Mouse (Mus musculus) liver, embryonic 16.5 days (tissue): ENCODE results near the gene Tspan3. TPM values are rescaled to one million over a fixed set of nuclear protein-coding genes. Genes with fewer than 3 reads are reported as not detected.

Source experiments
- ATAC-seq: fragments of 200-750 bp; cut with Nextera tagmentation; 2 replicates; pipeline ENCODE4 v1.8.0; 2017; ENCODE audit warnings: low read depth, mild to moderate bottlenecking, moderate number of reproducible peaks, moderate library complexity
- H3K27ac ChIP-seq: fragments of 300-500 bp; sonication (generic); 2 replicates; pipeline ENCODE4 v1.5.1; 2014; ENCODE audit warnings: mild to moderate bottlenecking, low read length
- H3K27me3 ChIP-seq: fragments of 300-500 bp; sonication (generic); 2 replicates; pipeline ENCODE4 v1.6.1; 2014; ENCODE audit warnings: low read depth, low read length, mixed read lengths; ENCODE audit not compliant: control insufficient read depth, insufficient read depth
- H3K36me3 ChIP-seq: fragments of 300-500 bp; sonication (generic); 2 replicates; pipeline ENCODE4 v1.6.1; 2014; ENCODE audit warnings: mild to moderate bottlenecking; ENCODE audit not compliant: control insufficient read depth, insufficient read depth
- H3K4me1 ChIP-seq: fragments of 300-500 bp; sonication (generic); 2 replicates; pipeline ENCODE4 v1.6.1; 2014; ENCODE audit warnings: low read depth, low read length, mixed read lengths; ENCODE audit not compliant: control insufficient read depth
- H3K4me2 ChIP-seq: fragments of 300-500 bp; sonication (generic); 2 replicates; pipeline ENCODE4 v1.6.1; 2014; ENCODE audit warnings: low read depth, low read length, mixed read lengths
- H3K4me3 ChIP-seq: fragments of 300-500 bp; sonication (generic); 2 replicates; pipeline ENCODE4 v1.5.1; 2014; ENCODE audit warnings: low read depth, mild to moderate bottlenecking, low read length
- H3K9ac ChIP-seq: fragments of 300-500 bp; sonication (generic); 2 replicates; pipeline ENCODE4 v1.6.1; 2014; ENCODE audit warnings: low read depth, low read length
- H3K9me3 ChIP-seq: fragments of 300-500 bp; sonication (generic); replicated peaks from 2 replicates; pipeline ENCODE4 v1.6.1; 2016; ENCODE audit warnings: low read length; ENCODE audit not compliant: control insufficient read depth
- WGBS: fragments of 180-500 bp; shearing (Covaris S2); extraction: QIAGEN DNeasy Blood & Tissue Kit; methylation state at CpG from one replicate; pipeline ENCODE4 v1.1.7; 2014; ENCODE audit not compliant: insufficient replicate concordance; 5-methylcytosine and 5-hydroxymethylcytosine counted together
- polyA plus RNA-seq: library from polyadenylated mRNA; unstranded; fragments of >200 nt; fragmentation: Nextera tagmentation; extraction: Ambion mirVana; gene quantifications from 2 replicates; pipeline ENCODE4 v1.2.1, GENCODE M21; 2015

Tspan3 gene
- polyA plus RNA-seq, 1 experiment from 2014 or later = 27.5 TPM

DNA sequence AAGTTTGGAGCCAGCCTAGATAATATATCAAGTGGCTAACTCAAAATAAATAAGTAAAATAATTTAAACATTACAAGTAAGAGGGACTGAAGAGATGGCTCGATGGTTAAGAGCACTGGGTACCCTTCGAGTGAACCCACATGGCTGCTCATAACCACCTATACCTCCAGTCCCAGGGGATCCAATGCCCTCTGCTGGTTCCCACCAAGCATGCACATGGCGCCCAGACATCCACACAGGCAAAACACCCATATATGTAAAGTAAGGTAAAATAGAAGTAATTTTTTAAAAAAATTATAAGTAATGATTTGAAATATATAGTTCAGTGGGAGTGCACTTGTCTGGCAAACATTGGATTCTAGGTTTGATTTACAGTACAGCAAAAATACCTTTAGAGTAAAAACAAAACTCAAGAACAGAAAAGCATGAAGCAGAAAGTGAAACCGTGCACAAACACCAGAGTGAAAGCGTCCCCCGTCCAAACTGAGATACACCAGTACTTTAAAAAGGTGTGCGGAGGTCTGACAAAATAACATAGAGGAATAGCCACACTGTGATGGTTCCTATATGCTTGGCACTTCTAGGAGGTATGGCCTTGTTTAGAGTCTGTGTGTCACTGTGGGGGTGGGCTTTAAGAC is 20.8 kb downstream of the Tspan3 start:
- Histone ChIP-seq H3K9ac (no peak overlapping the region), H3K9me3 (no peaks in the 10 kb centered on the region), H3K36me3 (no peaks in the 10 kb centered on the region), H3K27me3 (no peaks in the 10 kb centered on the region), H3K27ac (no peak overlapping the region), H3K4me2 (no peak overlapping the region), H3K4me3 (no peak overlapping the region), H3K4me1 (no peaks in the 10 kb centered on the region)
- no peak for ATAC-seq
- 70% methylated on average over 7 of the region's 7 CpGs for WGBS

DNA sequence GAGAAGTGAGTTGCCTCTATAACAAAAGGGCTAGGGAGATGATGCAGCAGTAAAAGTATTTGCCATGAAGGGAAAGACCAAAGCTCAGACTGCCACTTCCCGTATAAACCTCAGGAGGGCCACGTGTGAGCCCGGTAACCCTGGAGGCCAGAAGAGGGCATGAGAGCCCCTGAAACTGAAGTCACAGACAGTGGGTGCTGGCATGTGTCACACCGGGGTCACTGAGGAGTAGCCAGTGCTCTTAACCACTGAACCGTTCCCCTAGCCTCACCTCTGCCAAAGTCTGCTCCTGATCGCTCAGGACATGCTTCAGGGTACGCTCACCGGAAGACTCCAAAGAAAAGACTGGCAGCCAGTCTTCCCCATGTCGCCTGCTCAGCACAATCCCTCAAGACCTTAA is 23.5 kb downstream of the Tspan3 start:
- no peaks in the 10 kb centered on the region for H3K36me3 ChIP-seq
- no peak overlapping the region for H3K4me3 ChIP-seq
- no peaks in the 10 kb centered on the region for H3K9me3 ChIP-seq
- no peak for ATAC-seq
- WGBS = 71% methylated on average over 9 of the region's 9 CpGs
- no peaks in the 10 kb centered on the region for H3K4me1 ChIP-seq
- no peak overlapping the region for H3K4me2 ChIP-seq
- H3K27me3 ChIP-seq = no peaks in the 10 kb centered on the region
- H3K27ac ChIP-seq = no peak overlapping the region
- H3K9ac ChIP-seq = no peak overlapping the region

- Histone ChIP-seq H3K4me3 (no peak overlapping the region), H3K36me3 (no peaks in the 10 kb centered on the region), H3K27ac (no peak overlapping the region), H3K4me1 (no peaks in the 10 kb centered on the region), H3K4me2 (no peak overlapping the region), H3K9ac (no peak overlapping the region), H3K27me3 (no peaks in the 10 kb centered on the region), H3K9me3 (no peaks in the 10 kb centered on the region)
- no peak for ATAC-seq
- 70% methylated on average over 4 of the region's 4 CpGs for WGBS
These were observed 29.6 kb downstream of the Tspan3 start for GRCm38 (mm10) chr9:56135590-56136197.

DNA sequence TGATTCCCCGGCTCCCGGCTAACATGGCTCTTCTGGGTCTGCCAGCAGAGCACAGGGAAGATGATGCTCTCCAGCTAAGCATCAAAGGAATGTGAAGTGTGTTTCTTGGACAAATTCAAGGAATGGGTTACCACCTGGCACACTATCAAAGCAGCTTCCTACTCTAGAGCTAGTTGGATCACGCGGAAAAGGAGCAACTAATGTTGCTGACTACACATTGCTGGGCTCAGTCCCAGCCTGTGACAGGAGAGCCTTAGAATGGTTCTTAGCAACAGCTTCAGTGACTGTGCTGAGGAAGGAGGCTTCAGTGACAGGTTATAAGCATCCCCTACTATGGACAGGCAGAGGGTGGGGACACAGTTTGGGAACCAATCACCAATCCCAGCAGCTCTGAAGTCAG is 30.7 kb downstream of the Tspan3 start:
- no peaks in the 10 kb centered on the region for H3K36me3 ChIP-seq
- no peak overlapping the region for H3K27ac ChIP-seq
- ATAC-seq = no peak
- H3K4me1 ChIP-seq = no peaks in the 10 kb centered on the region
- 83% methylated on average over 4 of the region's 4 CpGs for WGBS
- H3K9ac ChIP-seq = no peak overlapping the region
- H3K4me2 ChIP-seq = no peak overlapping the region
- H3K27me3 ChIP-seq = no peaks in the 10 kb centered on the region
- H3K4me3 ChIP-seq = no peak overlapping the region
- no peaks in the 10 kb centered on the region for H3K9me3 ChIP-seq

- H3K27me3 ChIP-seq = no peaks in the 10 kb centered on the region
- H3K4me1 ChIP-seq = no peaks in the 10 kb centered on the region
- H3K4me2 ChIP-seq = no peak overlapping the region
- no peaks in the 10 kb centered on the region for H3K36me3 ChIP-seq
- H3K4me3 ChIP-seq = no peak overlapping the region
- no peak overlapping the region for H3K27ac ChIP-seq
- no peaks in the 10 kb centered on the region for H3K9me3 ChIP-seq
- no peak overlapping the region for H3K9ac ChIP-seq
- ATAC-seq = no peak
- WGBS = 71% methylated on average over 5 of the region's 5 CpGs
These were observed 31.3 kb downstream of the Tspan3 start for GRCm38 (mm10) chr9:56133970-56134369.

DNA sequence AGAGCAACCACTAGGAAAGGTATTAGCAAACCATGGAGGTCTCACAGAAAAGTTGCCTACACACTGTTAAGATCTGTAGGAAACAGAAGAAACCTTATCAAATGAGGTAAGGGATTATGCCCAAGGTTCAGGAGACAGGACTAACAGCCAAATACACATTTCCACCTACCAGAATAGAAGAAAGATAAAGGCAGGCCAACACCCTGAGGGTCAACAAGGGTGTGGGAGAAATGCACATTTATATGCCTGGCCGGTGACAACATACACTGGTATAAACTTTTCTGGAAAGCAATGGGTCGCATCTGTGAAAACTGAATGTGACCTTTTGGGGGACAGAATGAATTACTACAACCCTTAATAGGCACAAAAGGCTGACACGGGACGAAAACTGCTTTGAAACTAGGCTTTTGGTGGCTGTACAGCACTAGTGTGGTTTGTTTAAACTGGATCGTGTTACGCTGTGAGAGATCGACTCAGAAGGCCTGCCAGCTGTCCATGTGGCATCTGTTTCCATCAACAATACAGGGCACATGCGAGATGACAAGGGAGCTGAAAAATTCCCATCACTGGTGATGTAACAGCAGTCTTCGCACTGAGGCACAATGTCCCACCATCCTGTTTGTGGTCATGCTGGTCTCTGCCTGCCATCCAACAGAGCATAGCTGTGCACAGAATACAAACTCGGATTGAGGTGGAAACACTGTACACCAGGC is 33.3 kb downstream of the Tspan3 start:
- H3K36me3 ChIP-seq = no peaks in the 10 kb centered on the region
- no peak overlapping the region for H3K9ac ChIP-seq
- no peak overlapping the region for H3K27ac ChIP-seq
- H3K4me2 ChIP-seq = no peak overlapping the region
- no peaks in the 10 kb centered on the region for H3K27me3 ChIP-seq
- no peaks in the 10 kb centered on the region for H3K9me3 ChIP-seq
- WGBS = 67% methylated on average over 10 of the region's 10 CpGs
- no peak overlapping the region for H3K4me3 ChIP-seq
- ATAC-seq = no peak
- H3K4me1 ChIP-seq = no peaks in the 10 kb centered on the region

DNA sequence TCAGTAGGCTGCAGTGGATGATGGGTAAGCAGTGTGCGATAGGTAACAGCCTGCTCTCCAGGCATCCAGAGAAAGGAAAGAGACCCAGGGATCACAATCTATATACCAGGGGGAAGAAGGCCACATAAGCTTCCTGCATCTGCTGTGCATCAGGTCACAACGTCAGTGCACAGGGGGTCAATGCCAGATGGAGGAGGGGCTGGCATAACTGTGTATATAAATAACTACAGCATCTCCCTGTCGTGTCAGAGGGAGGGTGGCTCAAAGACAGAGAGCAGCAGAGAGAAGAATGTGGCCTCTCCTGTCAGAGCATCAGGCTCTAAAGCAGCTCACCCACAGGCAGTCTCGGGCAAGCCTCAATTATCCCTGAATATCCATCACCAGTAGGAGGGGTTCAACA is 34.7 kb downstream of the Tspan3 start:
- H3K9ac ChIP-seq = no peak overlapping the region
- no peak overlapping the region for H3K4me3 ChIP-seq
- no peaks in the 10 kb centered on the region for H3K27me3 ChIP-seq
- 46% methylated on average over 4 of the region's 4 CpGs for WGBS
- no peaks in the 10 kb centered on the region for H3K9me3 ChIP-seq
- H3K4me1 ChIP-seq = no peaks in the 10 kb centered on the region
- ATAC-seq = no peak
- H3K36me3 ChIP-seq = no peaks in the 10 kb centered on the region
- no peak overlapping the region for H3K27ac ChIP-seq
- no peak overlapping the region for H3K4me2 ChIP-seq

GRCm38 (mm10) chr9:56129951-56130350 is 35.3 kb downstream of the Tspan3 start:
- Histone ChIP-seq H3K4me2 (no peak overlapping the region), H3K9me3 (no peaks in the 10 kb centered on the region), H3K4me1 (no peaks in the 10 kb centered on the region), H3K27ac (no peak overlapping the region), H3K9ac (no peak overlapping the region), H3K36me3 (no peaks in the 10 kb centered on the region), H3K27me3 (no peaks in the 10 kb centered on the region), H3K4me3 (no peak overlapping the region)
- 73% methylated on average over 3 of the region's 3 CpGs for WGBS
- ATAC-seq = no peak

DNA sequence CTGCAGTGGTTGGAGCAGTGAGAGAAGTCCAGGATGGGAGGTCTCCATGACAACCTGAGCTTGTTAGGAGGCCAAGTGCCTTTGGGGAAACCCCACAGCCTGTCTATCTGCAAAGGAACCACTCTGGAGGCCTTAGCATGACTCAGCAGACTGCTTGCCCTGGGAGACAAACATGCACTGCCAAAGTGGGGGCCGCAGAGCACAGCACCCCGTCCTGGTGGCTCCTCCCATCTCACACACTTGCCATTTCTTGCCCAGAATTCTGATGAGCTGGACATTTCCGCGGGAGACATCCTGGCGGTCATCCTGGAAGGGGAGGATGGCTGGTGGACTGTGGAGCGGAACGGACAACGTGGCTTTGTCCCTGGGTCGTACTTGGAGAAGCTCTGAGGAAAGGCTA is 36.9 kb downstream of the Tspan3 start:
- no peaks in the 10 kb centered on the region for H3K4me1 ChIP-seq
- no peak overlapping the region for H3K4me2 ChIP-seq
- H3K27me3 ChIP-seq = no peaks in the 10 kb centered on the region
- no peak for ATAC-seq
- no peak overlapping the region for H3K9ac ChIP-seq
- H3K4me3 ChIP-seq = no peak overlapping the region
- 59% methylated on average over 9 of the region's 9 CpGs for whole genome bisulfite sequencing
- H3K9me3 ChIP-seq = no peaks in the 10 kb centered on the region
- no peak overlapping the region for H3K27ac ChIP-seq
- no peaks in the 10 kb centered on the region for H3K36me3 ChIP-seq
